Mouse (Mus musculus): Measurements from ENCODE around the gene Tasp1. TPM values are rescaled to one million over a fixed set of nuclear protein-coding genes. Genes with fewer than 3 reads are reported as not detected.

Gene Tasp1
- total RNA-seq (2012; rRNA removed), result 31.1 and 31.5 TPM in 2 replicates
- polyA plus RNA-seq (2012; ENCODE audit: insufficient read depth in 1 of 2, insufficient read length in 2 of 2, low read depth in 1 of 2, low replicate concordance in 2 of 2, missing spikeins in 1 of 2), result 10 to 100 TPM in 1 of 2 experiments, not detected in 1; 17.0 TPM

DNA sequence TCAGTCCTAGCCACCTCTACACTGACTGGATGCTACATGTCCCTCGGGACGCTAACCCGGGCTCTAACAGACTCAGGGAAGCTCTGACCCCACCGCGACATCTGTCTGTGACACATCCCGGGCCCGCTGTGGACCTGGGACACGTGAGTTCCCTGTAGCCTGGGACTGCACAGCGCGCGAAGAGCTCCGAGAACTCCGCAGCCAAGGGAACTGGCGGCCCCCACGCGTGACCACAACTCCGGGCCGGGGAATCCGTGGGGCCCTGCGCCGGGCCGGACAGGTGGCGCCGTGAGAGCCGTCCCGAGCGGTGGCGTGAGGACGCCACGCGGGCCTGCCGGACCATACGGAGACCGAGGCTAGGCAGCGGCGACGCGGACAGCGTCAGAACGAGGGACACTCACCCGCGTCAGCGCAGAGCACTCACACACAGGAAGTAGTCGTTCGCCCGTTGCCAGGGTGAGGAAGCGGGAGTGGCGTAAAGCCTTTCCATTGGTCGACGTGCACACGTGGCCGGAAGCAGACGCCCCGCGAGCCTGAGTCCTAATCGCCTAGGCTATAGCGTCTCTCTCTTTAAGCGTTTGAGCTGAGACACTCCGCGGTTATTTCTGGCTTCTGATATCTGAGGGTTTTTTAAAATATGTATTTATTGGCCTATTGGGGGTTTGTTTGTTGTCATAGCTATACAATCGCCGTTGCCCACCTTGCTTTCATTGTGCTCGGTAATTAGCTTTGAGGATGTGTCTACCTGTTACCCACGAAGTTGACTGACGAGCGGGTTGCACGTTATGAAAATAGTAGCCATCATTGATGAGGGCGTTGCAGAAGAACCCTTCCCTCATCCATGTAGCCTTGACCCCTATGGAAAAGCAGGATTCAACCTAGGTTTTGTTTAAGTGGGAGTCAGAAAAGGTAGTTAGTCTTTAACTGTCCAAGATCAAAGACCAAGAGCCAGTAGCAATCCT lies at the start of gene Tasp1:
Gene Tasp1, minus strand, starts transcription at position 453 of the 962 bp plus-strand sequence.
- DNase-seq (ENCODE audit: low read depth, low spot score), result peak; percentile 98
- H3K27me3 ChIP-seq (ENCODE audit: control insufficient read depth in 1 of 2, insufficient read depth in 2 of 2, low read length in 2 of 2), result no peaks in the 10 kb centered on the region
- H3K4me1 ChIP-seq (ENCODE audit: control insufficient read depth in 1 of 2, insufficient read depth in 2 of 2, low read length in 2 of 2), result peaks cover 6 to 11% of the 10 kb centered on the region in 2 experiments
- H3K79me2 ChIP-seq (ENCODE audit: control insufficient read depth, insufficient read depth, low read length, poor library complexity), result peaks cover 29% of the 10 kb centered on the region
- no peaks in the 10 kb centered on the region for H3K9me3 ChIP-seq (replicated peaks; ENCODE audit: insufficient read depth, low read length)
- H3K9ac ChIP-seq (ENCODE audit: control insufficient read depth, low read depth, low read length, poor library complexity, severe bottlenecking), result peak within 1 kb of the TSS; percentile 83
- no peak for TF ChIP-seq RAD21 (IDR thresholded peaks at IDR 0.05; ENCODE audit: low read depth, low read length)
- TF ChIP-seq TCF12 (IDR thresholded peaks at IDR 0.05; ENCODE audit: low read depth, low read length), result peak; percentile 79
- no peak; a peak in 1 of 4 replicates for TF ChIP-seq EP300 (IDR thresholded peaks at IDR 0.05; ENCODE audit: low read depth in 1 of 2, low read length in 2 of 2)
- no peak for TF ChIP-seq MEF2A (IDR thresholded peaks at IDR 0.05; ENCODE audit: extremely low read depth, insufficient replicate concordance, low read depth, low read length, poor library complexity, severe bottlenecking)
- peak; percentile 34; the same call in 1 of the 2 replicates for TF ChIP-seq RCOR1 (IDR thresholded peaks at IDR 0.05; ENCODE audit: low read depth, low read length)
- TF ChIP-seq POLR2AphosphoS2 (IDR thresholded peaks at IDR 0.05; ENCODE audit: low read length), result peak; percentile 86
- TF ChIP-seq TBP (IDR thresholded peaks at IDR 0.05; ENCODE audit: low read depth, low read length), result peak; percentile 88
- peak; percentile 97 for TF ChIP-seq MAX (IDR thresholded peaks at IDR 0.05; ENCODE audit: low read length)
- peak; percentile 39; the same call in 1 of the 2 replicates for TF ChIP-seq NRF1 (IDR thresholded peaks at IDR 0.05; ENCODE audit: insufficient read depth, low read depth, low read length, poor library complexity, severe bottlenecking)
- peak; percentile 95 for TF ChIP-seq ELF1 (IDR thresholded peaks at IDR 0.05; ENCODE audit: low read depth, low read length)
- peak; percentile 94 for TF ChIP-seq MXI1 (IDR thresholded peaks at IDR 0.05; ENCODE audit: low read depth, low read length)
- TF ChIP-seq CHD2 (IDR thresholded peaks at IDR 0.05; ENCODE audit: low read length), result no peak
- TF ChIP-seq MAZ (IDR thresholded peaks at IDR 0.05; ENCODE audit: low read depth, low read length), result no peak; the same call in 1 of the 2 replicates
- TF ChIP-seq ZMIZ1 (IDR thresholded peaks at IDR 0.05; ENCODE audit: low read depth, low read length), result peak; percentile 80; the same call in 1 of the 2 replicates
- peak; percentile 97 for TF ChIP-seq USF1 (IDR thresholded peaks at IDR 0.05; ENCODE audit: low read depth, low read length)
- TF ChIP-seq NELFE (IDR thresholded peaks at IDR 0.05; ENCODE audit: low read depth, low read length), result peak; percentile 93
- TF ChIP-seq ETS1 (IDR thresholded peaks at IDR 0.05; ENCODE audit: low read depth, low read length), result 0 out of 2 replicates have a peak, but pooled peaks have one; percentile 14
- peak; percentile 88 for TF ChIP-seq HCFC1 (IDR thresholded peaks at IDR 0.05; ENCODE audit: low read depth, low read length)
- peak; percentile 85 to 91 for TF ChIP-seq POLR2A (IDR thresholded peaks at IDR 0.05; ENCODE audit: control insufficient read depth in 1 of 2, insufficient read depth in 1 of 2, low read depth in 1 of 2, low read length in 2 of 2, poor library complexity in 1 of 2)
- TF ChIP-seq BHLHE40 (IDR thresholded peaks at IDR 0.05; ENCODE audit: borderline replicate concordance, low read depth, low read length), result 0 out of 2 replicates have a peak, but pooled peaks have one; percentile 3
- peak; percentile 65 for TF ChIP-seq MYB (IDR thresholded peaks at IDR 0.05; ENCODE audit: low read depth, low read length)
- no peak for TF ChIP-seq SMC3 (IDR thresholded peaks at IDR 0.05; ENCODE audit: low read depth, low read length)
- TF ChIP-seq SIN3A (IDR thresholded peaks at IDR 0.05; ENCODE audit: low read length), result peak; percentile 91
- peak; percentile 70 for TF ChIP-seq GATA1 (IDR thresholded peaks at IDR 0.05; ENCODE audit: low read depth, low read length)
- TF ChIP-seq TAL1 (IDR thresholded peaks at IDR 0.05; ENCODE audit: low read length), result no peak
- TF ChIP-seq ZKSCAN1 (IDR thresholded peaks at IDR 0.05; ENCODE audit: low read depth, low read length), result no peak
- peak; percentile 88 to 96 for TF ChIP-seq USF2 (IDR thresholded peaks at IDR 0.05; ENCODE audit: borderline replicate concordance in 1 of 2, insufficient read depth in 1 of 2, low read depth in 1 of 2, low read length in 2 of 2)
- TF ChIP-seq MAFK (IDR thresholded peaks at IDR 0.05; ENCODE audit: borderline replicate concordance, low read depth, low read length), result no peak
- TF ChIP-seq MYC (IDR thresholded peaks at IDR 0.05; ENCODE audit: low read depth, low read length), result peak; percentile 70; the same call in 1 of the 2 replicates
- H3K4me3 ChIP-seq (ENCODE audit: control insufficient read depth in 1 of 2, insufficient read depth in 1 of 2, low read depth in 2 of 2, low read length in 2 of 2), result peak within 1 kb of the TSS; percentile 68 to 97
- peaks cover 6 to 19% of the 10 kb centered on the region in 2 experiments; a peak in 3 of 4 replicates for H3K36me3 ChIP-seq (ENCODE audit: control insufficient read depth in 1 of 2, insufficient read depth in 2 of 2, low read length in 2 of 2)
- peak within 1 kb of the TSS; percentile 92 for H3K27ac ChIP-seq (ENCODE audit: control insufficient read depth, low read depth, low read length)
